8 mouse cellular contexts compared by ENCODE assay signal in the genomic region with DNA sequence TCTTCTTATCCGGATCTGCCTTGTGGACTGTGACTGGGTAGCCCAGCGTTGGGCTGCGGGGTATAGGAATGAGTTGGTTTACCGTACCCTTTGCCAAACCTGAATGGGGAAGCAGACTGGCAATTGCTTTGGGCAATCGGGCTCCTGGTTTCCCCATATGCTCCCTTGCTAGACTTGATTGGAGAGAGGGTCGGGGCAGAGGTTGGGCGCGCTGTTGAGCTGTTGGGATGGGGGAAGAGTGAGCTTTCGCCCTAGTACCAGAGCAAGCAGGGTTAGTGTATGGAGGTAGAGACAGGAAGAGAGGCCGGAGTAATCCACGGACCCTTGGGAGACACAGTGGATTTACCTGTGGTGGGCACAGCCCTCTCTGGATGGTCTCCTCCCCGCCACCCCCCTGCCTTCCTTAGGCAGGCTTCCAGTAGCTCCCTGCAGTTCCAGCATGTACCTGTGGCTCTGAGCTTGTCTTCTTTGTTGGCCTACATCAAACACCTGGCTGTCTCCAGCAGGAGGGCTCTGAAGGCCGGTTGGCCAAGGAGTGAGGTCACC. TPM values are rescaled to one million over a fixed set of nuclear protein-coding genes. Genes with fewer than 3 reads are reported as not detected.
A peak's percentile ranks its signal among the peaks of the same experiment; 100 is the strongest.
DNase-seq lines count a peak whose midpoint lies in the region; ATAC-seq and TF ChIP-seq lines count a peak whose summit lies in the region.

No protein-coding gene starts in this region.

- TF ChIP-seq POLR2A in cerebellum, adult 2 months (IDR thresholded peaks at IDR 0.05; ENCODE audit: borderline replicate concordance, insufficient read depth, low read length): 0 out of 2 replicates have a peak, but pooled peaks have one; percentile 13

- DNase-seq in kidney, adult 11 months: no peak
- DNase-seq in cerebellum, adult 2 months: peak; percentile 72 to 75
- DNase-seq in thymus, postnatal 14 days: no peak
- DNase-seq in c-Kit-positive CD71-positive TER-119-positive erythroid progenitor cells, embryonic 14.5 days (ENCODE audit: low spot score): no peak

- WGBS in kidney, embryonic 14.5 days: 4% methylated on average over 13 of the region's 13 CpGs
- 5% methylated on average over 13 of the region's 13 CpGs for whole genome bisulfite sequencing in cerebellum, adult 2 months
- WGBS in limb, embryonic 15.5 days: 7% methylated on average over 13 of the region's 13 CpGs
- WGBS in neural tube, embryonic 12.5 days: 5% methylated on average over 13 of the region's 13 CpGs

- peak overlapping the region; percentile 80 for H3K9ac ChIP-seq in kidney, embryonic 14.5 days (ENCODE audit: low read depth, low read length)
- peak overlapping the region; percentile 72 for H3K9ac ChIP-seq in limb, embryonic 15.5 days
- H3K9ac ChIP-seq in neural tube, embryonic 12.5 days: peak overlapping the region; percentile 82

- H3K4me1 ChIP-seq in kidney, embryonic 14.5 days (ENCODE audit: control insufficient read depth, insufficient read depth, low read length): peaks cover 7% of the 10 kb centered on the region; the same call in 1 of the 2 replicates
- H3K4me1 ChIP-seq in cerebellum, adult 2 months (ENCODE audit: control insufficient read depth, insufficient read depth, low read length): peaks cover 36% of the 10 kb centered on the region
- H3K4me1 ChIP-seq in limb, embryonic 15.5 days: peaks cover 20% of the 10 kb centered on the region
- peaks cover 21% of the 10 kb centered on the region for H3K4me1 ChIP-seq in neural tube, embryonic 12.5 days

- no peaks in the 10 kb centered on the region for H3K27me3 ChIP-seq in kidney, embryonic 14.5 days (ENCODE audit: control insufficient read depth, insufficient read depth, low read length)
- H3K27me3 ChIP-seq in cerebellum, adult 2 months (ENCODE audit: control insufficient read depth, insufficient read depth, low read length): no peaks in the 10 kb centered on the region
- no peaks in the 10 kb centered on the region for H3K27me3 ChIP-seq in limb, embryonic 15.5 days
- H3K27me3 ChIP-seq in neural tube, embryonic 12.5 days (replicated peaks): no peaks in the 10 kb centered on the region; the same call in 1 of the 2 replicates

- peak overlapping the region; percentile 68 for H3K4me2 ChIP-seq in kidney, embryonic 14.5 days (replicated peaks; ENCODE audit: low read depth, low read length)
- peak overlapping the region; percentile 70 for H3K4me2 ChIP-seq in limb, embryonic 15.5 days
- peak overlapping the region; percentile 88 for H3K4me2 ChIP-seq in neural tube, embryonic 12.5 days (replicated peaks)

- no peaks in the 10 kb centered on the region for H3K9me3 ChIP-seq in kidney, embryonic 14.5 days (ENCODE audit: control insufficient read depth, low read length)
- no peaks in the 10 kb centered on the region for H3K9me3 ChIP-seq in limb, embryonic 15.5 days
- H3K9me3 ChIP-seq in neural tube, embryonic 12.5 days: no peaks in the 10 kb centered on the region

- ATAC-seq in kidney, embryonic 14.5 days (ENCODE audit: low FRiP score, low TSS enrichment): peak; percentile 8; the same call in 1 of the 2 replicates
- peak; percentile 24 for ATAC-seq in granulocyte monocyte progenitor cell, adult 5-6 weeks (replicated peaks; ENCODE audit: poor library complexity, severe bottlenecking)
- ATAC-seq in limb, embryonic 15.5 days (ENCODE audit: insufficient number of reproducible peaks, low FRiP score, low TSS enrichment, low read depth): no peak
- ATAC-seq in neural tube, embryonic 12.5 days (ENCODE audit: low FRiP score, low read depth): peak; percentile 8; the same call in 1 of the 2 replicates

- no peak for TF ChIP-seq CTCF in cerebellum, adult 2 months (IDR thresholded peaks at IDR 0.05; ENCODE audit: borderline replicate concordance, insufficient read depth, low read depth, low read length)

- no peak overlapping the region for H3K27ac ChIP-seq in kidney, embryonic 14.5 days (ENCODE audit: low read depth, low read length)
- peak overlapping the region; percentile 98 for H3K27ac ChIP-seq in cerebellum, adult 2 months (ENCODE audit: insufficient read depth, low read length)
- H3K27ac ChIP-seq in limb, embryonic 15.5 days: peak overlapping the region; percentile 92
- H3K27ac ChIP-seq in neural tube, embryonic 12.5 days: no peak overlapping the region

- H3K36me3 ChIP-seq in kidney, embryonic 14.5 days (ENCODE audit: control insufficient read depth, insufficient read depth, low read length): no peaks in the 10 kb centered on the region
- no peaks in the 10 kb centered on the region for H3K36me3 ChIP-seq in limb, embryonic 15.5 days
- H3K36me3 ChIP-seq in neural tube, embryonic 12.5 days: no peaks in the 10 kb centered on the region

- H3K4me3 ChIP-seq in kidney, embryonic 14.5 days (ENCODE audit: low read length): peak overlapping the region; percentile 54
- peak overlapping the region; percentile 89 for H3K4me3 ChIP-seq in cerebellum, adult 2 months (replicated peaks; ENCODE audit: insufficient read depth, low read depth, low read length)
- peak overlapping the region; percentile 74 for H3K4me3 ChIP-seq in limb, embryonic 15.5 days
- H3K4me3 ChIP-seq in neural tube, embryonic 12.5 days: peak overlapping the region; percentile 66

RNA-seq across cellular contexts. Expression of gene Sirpa, which starts 1.3 kb away (rescaled TPM):
- polyA plus RNA-seq in kidney, embryonic 14.5 days (2014; fragmentation: Nextera tagmentation; extraction: Ambion mirVana): 15.9 and 28.8 TPM in 2 replicates
- polyA plus RNA-seq in cerebellum, adult 2 months (2012; rRNA removed): 235 and 254 TPM in 2 replicates
- total RNA-seq in granulocyte monocyte progenitor cell, adult 5-6 weeks (2014; fragmentation: Nextera tagmentation): 77.4 and 88.0 TPM in 2 replicates
- total RNA-seq in granulocyte monocyte progenitor cell, adult 5-6 weeks (2017): 63.8 and 83.6 TPM in 2 replicates
- 28.5 and 30.7 TPM in 2 replicates for polyA plus RNA-seq in limb, embryonic 15.5 days (2015; fragmentation: Nextera tagmentation; extraction: Ambion mirVana)
- polyA plus RNA-seq in neural tube, embryonic 12.5 days (2016; fragmentation: Nextera tagmentation; extraction: Ambion mirVana): 21.3 and 21.9 TPM in 2 replicates

RNA-seq across cellular contexts. Expression of gene F830045P16Rik, which starts 57.5 kb away (rescaled TPM):
- polyA plus RNA-seq in kidney, embryonic 14.5 days (2014; fragmentation: Nextera tagmentation; extraction: Ambion mirVana): not detected in 2 replicates
- polyA plus RNA-seq in cerebellum, adult 2 months (2012; rRNA removed): 0.13 and 0.15 TPM in 2 replicates
- not detected in 2 replicates for total RNA-seq in granulocyte monocyte progenitor cell, adult 5-6 weeks (2014; fragmentation: Nextera tagmentation)
- 0.15 TPM in 1 of 2 replicates, not detected in the other for total RNA-seq in granulocyte monocyte progenitor cell, adult 5-6 weeks (2017)
- polyA plus RNA-seq in limb, embryonic 15.5 days (2015; fragmentation: Nextera tagmentation; extraction: Ambion mirVana): 0.41 and 0.70 TPM in 2 replicates
- not detected in 2 replicates for polyA plus RNA-seq in neural tube, embryonic 12.5 days (2016; fragmentation: Nextera tagmentation; extraction: Ambion mirVana)

Comparison
In these comparisons a context has a peak if more than half of its experiments do, and no peak if none do; other contexts are left out.
1. H3K27ac ChIP-seq: peak in cerebellum, adult 2 months (single experiment) and limb, embryonic 15.5 days (single experiment); none in kidney, embryonic 14.5 days (single experiment) and neural tube, embryonic 12.5 days (single experiment).
2. DNase-seq: peak in cerebellum, adult 2 months (2 of 2); none in kidney, adult 11 months (single experiment), thymus, postnatal 14 days (single experiment) and c-Kit-positive CD71-positive TER-119-positive erythroid progenitor cells, embryonic 14.5 days (single experiment).
3. Peak in every context shown above with its lines, with median percentiles within 50 percentile points of each other: H3K4me2 ChIP-seq, H3K4me3 ChIP-seq and H3K9ac ChIP-seq.